Mouse (Mus musculus) embryonic facial prominence, embryonic 12.5 days (tissue): ENCODE data around the gene Gabarapl2. TPM values are rescaled to one million over a fixed set of nuclear protein-coding genes. Genes with fewer than 3 reads are reported as not detected.

Experiments used
- ATAC-seq: fragments of 200-750 bp; cut with Nextera tagmentation; 2 replicates; pipeline ENCODE4 v1.8.0; 2017; ENCODE audit not compliant: insufficient number of reproducible peaks, insufficient read depth, low FRiP score, low TSS enrichment
- H3K27ac ChIP-seq: fragments of 300-500 bp; sonication (generic); 2 replicates; pipeline ENCODE4 v1.5.1; 2016; ENCODE audit warnings: mild to moderate bottlenecking
- H3K27me3 ChIP-seq: fragments of 300-500 bp; sonication (generic); 2 replicates; pipeline ENCODE4 v1.6.1; 2016; ENCODE audit warnings: mild to moderate bottlenecking, moderate library complexity
- H3K36me3 ChIP-seq: fragments of 300-500 bp; sonication (generic); 2 replicates; pipeline ENCODE4 v1.6.1; 2016; ENCODE audit warnings: mild to moderate bottlenecking
- H3K4me1 ChIP-seq: fragments of 300-500 bp; sonication (generic); 2 replicates; pipeline ENCODE4 v1.6.1; 2016
- H3K4me2 ChIP-seq: fragments of 300-500 bp; sonication (generic); replicated peaks from 2 replicates; pipeline ENCODE4 v1.6.1; 2016; ENCODE audit warnings: mild to moderate bottlenecking, moderate library complexity
- H3K4me3 ChIP-seq: fragments of 300-500 bp; sonication (generic); 2 replicates; pipeline ENCODE4 v1.5.1; 2016; ENCODE audit warnings: mild to moderate bottlenecking
- H3K9ac ChIP-seq: fragments of 300-500 bp; sonication (generic); 2 replicates; pipeline ENCODE4 v1.6.1; 2016; ENCODE audit warnings: mild to moderate bottlenecking, moderate library complexity
- H3K9me3 ChIP-seq: fragments of 300-500 bp; sonication (generic); 2 replicates; pipeline ENCODE4 v1.6.1; 2016; ENCODE audit warnings: mild to moderate bottlenecking, moderate library complexity
- WGBS: fragments of 180-500 bp; shearing (Covaris S2); methylation state at CpG from one replicate; pipeline ENCODE4 v1.1.7; 2016; 5-methylcytosine and 5-hydroxymethylcytosine counted together
- polyA plus RNA-seq: library from polyadenylated mRNA; unstranded; fragments of >200 nt; fragmentation: Nextera tagmentation; extraction: Ambion mirVana; gene quantifications from 2 replicates; pipeline ENCODE4 v1.2.1, GENCODE M21; 2016

Gene Gabarapl2
- polyA plus RNA-seq, 1 experiment from 2014 or later, result 175 TPM

GRCm38 (mm10) chr8:111919663-111920062 lies 20.8 kb upstream of the Gabarapl2 start:
- no peaks in the 10 kb centered on the region for H3K27me3 ChIP-seq
- H3K36me3 ChIP-seq, result 0 out of 2 replicates have a peak, but pooled peaks cover 11% of the 10 kb centered on the region
- no peaks in the 10 kb centered on the region for H3K9me3 ChIP-seq
- no peaks in the 10 kb centered on the region for H3K4me1 ChIP-seq
- 83% methylated on average over 2 of the region's 2 CpGs for whole genome bisulfite sequencing
- no peak overlapping the region for H3K4me2 ChIP-seq
- no peak for ATAC-seq
- H3K27ac ChIP-seq, result no peak overlapping the region
- no peak overlapping the region for H3K4me3 ChIP-seq
- H3K9ac ChIP-seq, result no peak overlapping the region

- no peak for ATAC-seq
- H3K4me3 ChIP-seq, result no peak overlapping the region
- 82% methylated on average over 4 of the region's 4 CpGs for WGBS
Observed at GRCm38 (mm10) chr8:111920971-111921370, 19.5 kb upstream of the Gabarapl2 start.

GRCm38 (mm10) chr8:111923383-111923804 lies 17.1 kb upstream of the Gabarapl2 start:
- Histone ChIP-seq H3K27ac (no peak overlapping the region), H3K27me3 (no peaks in the 10 kb centered on the region), H3K4me1 (no peaks in the 10 kb centered on the region), H3K36me3 (0 out of 2 replicates have a peak, but pooled peaks cover 8% of the 10 kb centered on the region), H3K9me3 (no peaks in the 10 kb centered on the region), H3K9ac (no peak overlapping the region), H3K4me2 (no peak overlapping the region), H3K4me3 (no peak overlapping the region)
- no peak for ATAC-seq
- 31% methylated on average over 10 of the region's 10 CpGs for WGBS

More at GRCm38 (mm10) chr8:111920971-111921370, 19.5 kb upstream of the Gabarapl2 start:
- Histone ChIP-seq H3K9ac (no peak overlapping the region), H3K9me3 (no peaks in the 10 kb centered on the region), H3K27ac (no peak overlapping the region), H3K4me2 (no peak overlapping the region), H3K4me1 (no peaks in the 10 kb centered on the region), H3K27me3 (no peaks in the 10 kb centered on the region), H3K36me3 (0 out of 2 replicates have a peak, but pooled peaks cover 11% of the 10 kb centered on the region)

- 0 out of 2 replicates have a peak, but pooled peaks cover 3% of the 10 kb centered on the region for H3K36me3 ChIP-seq
- no peak for ATAC-seq
- H3K27me3 ChIP-seq, result no peaks in the 10 kb centered on the region
- H3K4me1 ChIP-seq, result no peaks in the 10 kb centered on the region
- no peak overlapping the region for H3K9ac ChIP-seq
- no peaks in the 10 kb centered on the region for H3K9me3 ChIP-seq
- H3K4me3 ChIP-seq, result no peak overlapping the region
- WGBS, result 81% methylated on average over 7 of the region's 7 CpGs
- no peak overlapping the region for H3K4me2 ChIP-seq
- H3K27ac ChIP-seq, result no peak overlapping the region
Observed at GRCm38 (mm10) chr8:111924976-111925375, 15.5 kb upstream of the Gabarapl2 start.

DNA sequence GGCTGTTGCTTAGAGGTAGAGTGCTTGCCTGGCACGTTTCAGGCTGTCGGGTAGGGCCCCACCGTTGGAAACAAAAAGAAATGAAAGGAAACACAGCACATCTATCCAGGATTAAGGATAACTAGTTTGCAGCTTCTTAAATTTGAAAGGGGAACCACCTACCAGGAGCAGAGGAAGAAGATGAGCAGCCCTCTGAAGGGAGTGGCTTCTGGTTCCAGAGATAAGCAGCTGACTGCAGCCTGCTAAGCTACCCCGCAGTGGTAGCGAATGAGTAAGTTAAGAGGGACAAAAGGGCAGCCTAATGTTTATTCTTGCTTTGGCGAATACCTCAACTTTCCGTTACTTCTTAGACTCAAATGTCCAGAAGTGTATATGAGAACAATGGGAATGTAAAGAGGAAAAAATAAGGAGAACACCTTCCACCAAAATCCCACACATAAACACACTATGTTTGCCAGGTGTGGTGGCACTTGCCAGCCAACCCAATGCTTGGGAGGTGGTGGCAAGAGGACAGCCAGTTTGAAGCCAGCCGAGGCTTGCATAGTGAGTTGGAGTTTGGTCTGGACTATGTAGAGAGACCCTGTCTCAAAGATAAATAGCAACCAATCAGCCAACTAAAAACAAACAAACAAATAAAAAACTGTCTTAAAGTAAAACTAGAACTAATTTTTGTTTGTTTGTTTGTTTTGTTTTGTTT lies 10.7 kb upstream of the Gabarapl2 start:
- H3K36me3 ChIP-seq, result 0 out of 2 replicates have a peak, but pooled peaks cover 3% of the 10 kb centered on the region
- ATAC-seq, result no peak
- 74% methylated on average over 8 of the region's 8 CpGs for WGBS
- no peak overlapping the region for H3K27ac ChIP-seq
- H3K9me3 ChIP-seq, result no peaks in the 10 kb centered on the region
- no peaks in the 10 kb centered on the region for H3K27me3 ChIP-seq
- H3K4me2 ChIP-seq, result no peak overlapping the region
- peaks cover 16% of the 10 kb centered on the region; the same call in 1 of the 2 replicates for H3K4me1 ChIP-seq
- H3K4me3 ChIP-seq, result no peak overlapping the region
- no peak overlapping the region for H3K9ac ChIP-seq

DNA sequence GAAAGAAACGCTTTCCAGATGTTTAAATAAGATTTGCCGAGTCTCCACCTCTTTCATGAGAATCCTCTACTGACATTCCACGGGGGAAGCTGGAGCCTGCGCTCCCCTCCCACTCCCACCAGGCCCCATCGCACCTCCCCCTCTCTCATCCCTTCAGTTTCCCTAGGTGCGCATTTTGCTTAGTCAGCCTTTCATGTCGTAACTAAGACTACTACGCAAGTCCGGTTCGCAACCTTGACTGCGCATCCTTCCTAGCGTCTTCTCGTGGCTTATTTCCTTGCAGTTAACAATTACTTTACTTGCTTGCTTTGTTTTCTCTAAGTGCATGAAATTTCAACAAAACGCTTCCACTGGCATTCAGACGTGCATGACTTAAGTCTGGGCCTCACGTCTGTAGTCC lies 8.8 kb upstream of the Gabarapl2 start:
- no peaks in the 10 kb centered on the region for H3K27me3 ChIP-seq
- H3K9me3 ChIP-seq, result no peaks in the 10 kb centered on the region
- no peak overlapping the region for H3K27ac ChIP-seq
- 0 out of 2 replicates have a peak, but pooled peaks cover 3% of the 10 kb centered on the region for H3K36me3 ChIP-seq
- no peak overlapping the region for H3K4me3 ChIP-seq
- 0 out of 2 replicates have a peak overlapping the region, but pooled peaks have one; percentile 7 for H3K4me2 ChIP-seq
- peaks cover 16% of the 10 kb centered on the region; the same call in 1 of the 2 replicates for H3K4me1 ChIP-seq
- WGBS, result 58% methylated on average over 16 of the region's 16 CpGs
- ATAC-seq, result no peak
- no peak overlapping the region for H3K9ac ChIP-seq

- Histone ChIP-seq H3K27me3 (no peaks in the 10 kb centered on the region), H3K4me3 (peak overlapping the region; percentile 79), H3K4me2 (peak overlapping the region; percentile 93), H3K36me3 (no peaks in the 10 kb centered on the region), H3K27ac (peak overlapping the region; percentile 88), H3K9ac (peak overlapping the region; percentile 76), H3K4me1 (peaks cover 16% of the 10 kb centered on the region; the same call in 1 of the 2 replicates), H3K9me3 (no peaks in the 10 kb centered on the region)
- 32% methylated on average over 19 of the region's 19 CpGs for WGBS
- ATAC-seq, result 0 out of 2 replicates have a peak, but pooled peaks have one; percentile 3
Observed at GRCm38 (mm10) chr8:111932580-111933336, 7.7 kb upstream of the Gabarapl2 start.

- Histone ChIP-seq H3K27me3 (no peaks in the 10 kb centered on the region), H3K4me3 (peak within 1 kb of the TSS; percentile 79), H3K36me3 (no peaks in the 10 kb centered on the region), H3K4me1 (peaks cover 16% of the 10 kb centered on the region; the same call in 1 of the 2 replicates), H3K9ac (peak within 1 kb of the TSS; percentile 76), H3K27ac (peak within 1 kb of the TSS; percentile 88), H3K4me2 (peak within 1 kb of the TSS; percentile 93), H3K9me3 (no peaks in the 10 kb centered on the region)
- peak; percentile 99 for ATAC-seq
- under 1% methylated on average over 53 of the region's 53 CpGs for WGBS
Observed at GRCm38 (mm10) chr8:111933348-111934076, 7.0 kb upstream of the Gabarapl2 start, which contains the start of gene Tmem231. TSS of gene Tmem231 (minus strand) at chr8:111933881.

- no peak overlapping the region for H3K9ac ChIP-seq
- peaks cover 16% of the 10 kb centered on the region; the same call in 1 of the 2 replicates for H3K4me1 ChIP-seq
- H3K27me3 ChIP-seq, result no peaks in the 10 kb centered on the region
- 91% methylated on average over 2 of the region's 2 CpGs for WGBS
- ATAC-seq, result no peak
- no peaks in the 10 kb centered on the region for H3K9me3 ChIP-seq
- no peaks in the 10 kb centered on the region for H3K36me3 ChIP-seq
- H3K4me2 ChIP-seq, result peak overlapping the region; percentile 93; the same call in 1 of the 2 replicates
- H3K27ac ChIP-seq, result no peak overlapping the region
- no peak overlapping the region for H3K4me3 ChIP-seq
Observed at GRCm38 (mm10) chr8:111934201-111934600, 6.3 kb upstream of the Gabarapl2 start.

DNA sequence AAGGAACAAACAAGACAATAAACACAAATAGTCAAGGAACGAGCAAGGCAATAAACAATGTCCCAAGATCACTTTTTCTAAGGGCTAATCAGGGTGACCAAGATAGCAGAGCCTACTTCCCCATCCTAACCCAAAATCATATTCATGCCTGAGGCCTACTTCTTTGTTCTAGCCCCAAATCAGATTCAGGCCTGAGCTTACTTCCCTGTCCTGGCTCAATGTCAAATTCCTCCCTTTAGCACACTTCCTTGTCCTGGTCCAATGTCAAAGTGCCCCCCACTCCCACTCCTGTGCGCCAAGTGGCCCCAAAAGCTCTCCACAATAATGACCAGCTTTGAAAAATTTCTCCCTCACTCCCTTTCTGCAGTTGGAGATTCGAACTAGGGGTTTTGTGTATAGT lies 3.3 kb upstream of the Gabarapl2 start:
- WGBS, result 76% methylated on average over 3 of the region's 3 CpGs
- Histone ChIP-seq H3K27ac (no peak overlapping the region), H3K4me3 (no peak overlapping the region), H3K9ac (no peak overlapping the region), H3K4me1 (peaks cover 22% of the 10 kb centered on the region), H3K36me3 (peaks cover 2% of the 10 kb centered on the region), H3K9me3 (no peaks in the 10 kb centered on the region), H3K27me3 (no peaks in the 10 kb centered on the region), H3K4me2 (no peak overlapping the region)
- ATAC-seq, result no peak
